Mouse (Mus musculus) MEL (cell line): ENCODE results near the gene Jarid2. TPM values are rescaled to one million over a fixed set of nuclear protein-coding genes. Genes with fewer than 3 reads are reported as not detected.
A peak's percentile ranks its signal among the peaks of the same experiment; 100 is the strongest.

ENCODE experiments used
- DNase-seq: peaks from one replicate; pipeline ENCODE4 v3.0.0; 2011; ENCODE audit warnings: low read depth, low spot score
- H3K27ac ChIP-seq: 2 replicates; pipeline ENCODE4 v1.5.1; 2012; ENCODE audit warnings: low read depth, mild to moderate bottlenecking, control low read depth, low read length, moderate library complexity; ENCODE audit not compliant: control insufficient read depth
- H3K27me3 ChIP-seq, 2 experiments: fragments of 150-350 bp in 1 of 2; sonication (generic) in 1 of 2; 2 replicates each; pipeline ENCODE4 v1.6.1; 2012; ENCODE audit warnings: low read length in 2 of 2, mild to moderate bottlenecking in 2 of 2, improper control_type of control experiment in 1 of 2, moderate library complexity in 1 of 2; ENCODE audit not compliant: insufficient read depth in 2 of 2, control insufficient read depth in 1 of 2
- H3K36me3 ChIP-seq, 2 experiments: 2 replicates each; pipeline ENCODE4 v1.6.1; 2012 to 2014; ENCODE audit warnings: low read length in 2 of 2, improper control_type of control experiment in 1 of 2, inconsistent platforms in 1 of 2, mild to moderate bottlenecking in 1 of 2; ENCODE audit not compliant: insufficient read depth in 2 of 2, control insufficient read depth in 1 of 2
- H3K4me1 ChIP-seq, 2 experiments: fragments of 150-350 bp in 1 of 2; sonication (generic) in 1 of 2; 2 replicates each; pipeline ENCODE4 v1.6.1; 2012; ENCODE audit warnings: low read length in 2 of 2, improper control_type of control experiment in 1 of 2, mild to moderate bottlenecking in 1 of 2; ENCODE audit not compliant: insufficient read depth in 2 of 2, control insufficient read depth in 1 of 2
- H3K4me3 ChIP-seq, 2 experiments: fragments of 150-350 bp in 1 of 2; sonication (generic) in 1 of 2; 2 replicates each; pipeline ENCODE4 v1.5.1; 2012; ENCODE audit warnings: low read depth in 2 of 2, low read length in 2 of 2, mild to moderate bottlenecking in 2 of 2, moderate library complexity in 2 of 2, control low read depth in 1 of 2, improper control_type of control experiment in 1 of 2; ENCODE audit not compliant: control insufficient read depth in 1 of 2, insufficient read depth in 1 of 2
- H3K79me2 ChIP-seq: 2 replicates; pipeline ENCODE4 v1.6.1; 2012; ENCODE audit warnings: mild to moderate bottlenecking, low read length, moderate library complexity; ENCODE audit not compliant: control insufficient read depth, poor library complexity, insufficient read depth
- H3K9ac ChIP-seq: 2 replicates; pipeline ENCODE4 v1.6.1; 2012; ENCODE audit warnings: low read depth, mild to moderate bottlenecking, control low read depth, low read length, moderate library complexity; ENCODE audit not compliant: control insufficient read depth, poor library complexity, severe bottlenecking
- H3K9me3 ChIP-seq: fragments of 150-350 bp; sonication (generic); replicated peaks from 2 replicates; pipeline ENCODE4 v1.6.1; 2012; ENCODE audit warnings: mild to moderate bottlenecking, low read length, improper control_type of control experiment, moderate library complexity; ENCODE audit not compliant: insufficient read depth
- CHD1 ChIP-seq: IDR thresholded peaks from 2 replicates; pipeline ENCODE4 v1.6.1; 2012; ENCODE audit warnings: low read depth, mild to moderate bottlenecking, inconsistent platforms, low read length, improper control_type of control experiment
- CHD2 ChIP-seq: IDR thresholded peaks from 2 replicates; pipeline ENCODE4 v1.6.1; 2011; ENCODE audit warnings: low read length, improper control_type of control experiment
- ELF1 ChIP-seq: IDR thresholded peaks from 2 replicates; pipeline ENCODE4 v1.6.1; 2014; ENCODE audit warnings: low read depth, mild to moderate bottlenecking, inconsistent platforms, low read length, improper control_type of control experiment, moderate library complexity
- EP300 ChIP-seq, 2 experiments: IDR thresholded peaks; 2 replicates each; pipeline ENCODE4 v1.6.1; 2011; ENCODE audit warnings: improper control_type of control experiment in 2 of 2, low read length in 2 of 2, low read depth in 1 of 2, mild to moderate bottlenecking in 1 of 2
- ETS1 ChIP-seq: IDR thresholded peaks from 2 replicates; pipeline ENCODE4 v1.6.1; 2012; ENCODE audit warnings: low read depth, mild to moderate bottlenecking, inconsistent platforms, low read length, improper control_type of control experiment, moderate library complexity
- GATA1 ChIP-seq: IDR thresholded peaks from 2 replicates; pipeline ENCODE4 v1.6.1; 2011; ENCODE audit warnings: low read depth, low read length, improper control_type of control experiment
- HCFC1 ChIP-seq: IDR thresholded peaks from 2 replicates; pipeline ENCODE4 v1.6.1; 2012; ENCODE audit warnings: low read depth, mild to moderate bottlenecking, inconsistent platforms, low read length, improper control_type of control experiment, moderate library complexity
- MXI1 ChIP-seq: IDR thresholded peaks from 2 replicates; pipeline ENCODE4 v1.6.1; 2011; ENCODE audit warnings: mild to moderate bottlenecking, low read depth, low read length, improper control_type of control experiment
- NELFE ChIP-seq: IDR thresholded peaks from 2 replicates; pipeline ENCODE4 v1.6.1; 2011; ENCODE audit warnings: low read depth, low read length, improper control_type of control experiment
- POLR2AphosphoS5 ChIP-seq: IDR thresholded peaks from 2 replicates; pipeline ENCODE4 v1.6.1; 2012; ENCODE audit warnings: low read depth, borderline replicate concordance, mild to moderate bottlenecking, inconsistent platforms, low read length, moderate library complexity, mixed read lengths
- RCOR1 ChIP-seq: IDR thresholded peaks from 2 replicates; pipeline ENCODE4 v1.6.1; 2012; ENCODE audit warnings: low read depth, mild to moderate bottlenecking, inconsistent platforms, low read length, improper control_type of control experiment
- TBP ChIP-seq: IDR thresholded peaks from 2 replicates; pipeline ENCODE4 v1.8.0; 2011; ENCODE audit warnings: low read depth, low read length, improper control_type of control experiment
- USF1 ChIP-seq: IDR thresholded peaks from 2 replicates; pipeline ENCODE4 v1.6.1; 2014; ENCODE audit warnings: low read depth, mild to moderate bottlenecking, inconsistent platforms, low read length, improper control_type of control experiment, moderate library complexity
- ZKSCAN1 ChIP-seq: IDR thresholded peaks from 2 replicates; pipeline ENCODE4 v1.6.1; 2012; ENCODE audit warnings: low read depth, mild to moderate bottlenecking, inconsistent platforms, low read length, improper control_type of control experiment, moderate library complexity
- ZNF384 ChIP-seq: IDR thresholded peaks from 2 replicates; pipeline ENCODE4 v1.6.1; 2012; ENCODE audit warnings: low read depth, mild to moderate bottlenecking, inconsistent platforms, low read length, improper control_type of control experiment
- polyA plus RNA-seq, 2 experiments: library from polyadenylated mRNA; stranded (reverse) in 1 of 2; unstranded in 1 of 2; fragments of >175 nt in 1 of 2; fragments of >200 nt in 1 of 2; gene quantifications; 2 replicates each; pipeline versions ENCODE4 v1.2.1 to v1.2.4; 2012; ENCODE audit warnings: low replicate concordance in 2 of 2, low read depth in 1 of 2; ENCODE audit not compliant: insufficient read length in 2 of 2, insufficient read depth in 1 of 2, missing spikeins in 1 of 2
- total RNA-seq: library from RNA; depleted of rRNA; stranded (reverse); fragments of 300-350 nt; gene quantifications from 2 replicates; pipeline ENCODE4 v1.2.3, GENCODE M21; 2012

Gene Jarid2
- total and polyA plus RNA-seq, 3 experiments, result 5.4 to 76.5 (median 21.2) TPM

- TF ChIP-seq CHD2 (no peak), CHD1 (peak; percentile 96; the same call in 1 of the 2 replicates), NELFE (no peak), ZNF384 (no peak; the same call in 1 of the 2 replicates), HCFC1 (no peak), ETS1 (0 out of 2 replicates have a peak, but pooled peaks have one; percentile 33), TBP (0 out of 2 replicates have a peak, but pooled peaks have one; percentile 9), POLR2AphosphoS5 (no peak), GATA1 (0 out of 2 replicates have a peak, but pooled peaks have one; percentile 16), MXI1 (0 out of 2 replicates have a peak, but pooled peaks have one; percentile 11), RCOR1 (no peak), EP300 (IDR thresholded peaks at IDR 0.05; ENCODE audit: low read depth in 1 of 2, low read length in 2 of 2) (peak; percentile 3 to 7; a peak in 2 of 4 replicates), USF1 (no peak)
- H3K36me3 ChIP-seq, result peaks cover 0 to 11% of the 10 kb centered on the region in 2 experiments; a peak in 2 of 4 replicates
- H3K27ac ChIP-seq, result peak overlapping the region; percentile 45
- no peaks in the 10 kb centered on the region for H3K9me3 ChIP-seq
- H3K27me3 ChIP-seq, result no peaks in the 10 kb centered on the region
- peak overlapping the region; percentile 96 for H3K9ac ChIP-seq
- peak overlapping the region; percentile 90 to 91 for H3K4me3 ChIP-seq
- H3K4me1 ChIP-seq, result peaks cover 3 to 7% of the 10 kb centered on the region in 2 experiments; a peak in 2 of 4 replicates
- DNase-seq, result peak; percentile 61
- peaks cover 32% of the 10 kb centered on the region for H3K79me2 ChIP-seq
Observed at GRCm38 (mm10) chr13:44731727-44732441, 2.6 kb downstream of the Jarid2 start.

GRCm38 (mm10) chr13:44732442-44732974, 3.2 kb downstream of the Jarid2 start:
- TF ChIP-seq ZKSCAN1 (0 out of 2 replicates have a peak, but pooled peaks have one; percentile 20), ZNF384 (peak; percentile 96), ELF1 (no peak)
- TF ChIP-seq, all 39 proteins: peak for 2
- DNase-seq, result peak; percentile 60
- Histone ChIP-seq H3K9me3 (no peaks in the 10 kb centered on the region), H3K4me1 (peaks cover 3 to 7% of the 10 kb centered on the region in 2 experiments; a peak in 2 of 4 replicates), H3K27me3 (no peaks in the 10 kb centered on the region), H3K36me3 (peaks cover 0 to 11% of the 10 kb centered on the region in 2 experiments; a peak in 2 of 4 replicates), H3K79me2 (peaks cover 32% of the 10 kb centered on the region), H3K9ac (peak overlapping the region; percentile 96), H3K27ac (peak overlapping the region; percentile 45), H3K4me3 (peak overlapping the region; percentile 90 to 91)
